Mouse (Mus musculus) macrophage (primary cell): ENCODE measurements around the gene Rsph3b. TPM values are rescaled to one million over a fixed set of nuclear protein-coding genes. Genes with fewer than 3 reads are reported as not detected.
"Not testable (repeated sequence)": the region's sequence is repeated elsewhere in the genome, so short reads cannot be mapped to it uniquely, and the experiment has no call there.

Experiments used
- H3K27ac ChIP-seq: fragments of 350-480 bp; formaldehyde crosslinking; 2 replicates; pipeline ENCODE4 v1.9.0; 2021
- H3K36me3 ChIP-seq: fragments of 350-480 bp; formaldehyde crosslinking; 2 replicates; pipeline ENCODE4 v1.9.0; 2021; ENCODE audit errors: inconsistent target
- H3K4me3 ChIP-seq: fragments of 350-480 bp; formaldehyde crosslinking; 2 replicates; pipeline ENCODE4 v1.9.0; 2021; ENCODE audit errors: inconsistent target
- H3K79me2 ChIP-seq: fragments of 350-480 bp; formaldehyde crosslinking; 2 replicates; pipeline ENCODE4 v1.9.0; 2021; ENCODE audit errors: inconsistent target
- WGBS: methylation state at CpG from one replicate; pipeline ENCODE4 v1.1.7; 2026; ENCODE audit warnings: inconsistent platforms; ENCODE audit not compliant: missing documents; 5-methylcytosine and 5-hydroxymethylcytosine counted together
- polyA plus RNA-seq: library from polyadenylated mRNA; stranded (reverse); fragments of 250-400 nt; gene quantifications from 3 replicates; pipeline ENCODE4 v1.2.4, GENCODE M21; 2018; ENCODE audit warnings: inconsistent platforms

The Rsph3b gene
- polyA plus RNA-seq, 1 experiment from 2014 or later = 20.9 TPM

DNA sequence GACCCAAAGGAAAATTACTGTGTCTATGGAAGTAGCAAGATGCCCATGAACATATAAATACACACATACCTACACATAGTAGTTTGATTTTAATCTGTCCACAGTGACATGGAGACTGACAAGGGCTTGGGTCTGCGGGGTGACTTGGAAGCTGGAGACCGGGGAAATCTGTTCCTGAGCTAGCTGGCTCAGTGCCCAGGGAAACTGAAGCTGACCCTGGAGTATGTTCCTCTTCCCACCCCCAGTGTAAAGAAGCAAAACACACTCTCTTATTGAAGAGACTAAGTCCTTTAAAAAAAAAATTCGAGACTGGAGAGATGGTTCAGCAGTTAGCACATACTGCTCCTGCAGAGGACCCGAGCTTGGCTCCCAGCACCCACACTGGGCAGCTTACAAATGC, 14.5 kb upstream of the Rsph3b start:
- H3K36me3 ChIP-seq, H3K79me2 ChIP-seq, H3K4me3 ChIP-seq, H3K27ac ChIP-seq: not testable (repeated sequence)
- WGBS = 5% methylated on average over 2 of the region's 4 CpGs

- 83% methylated on average over 1 of the region's 6 CpGs for WGBS
- H3K27ac ChIP-seq, H3K79me2 ChIP-seq, H3K4me3 ChIP-seq, H3K36me3 ChIP-seq: not testable (repeated sequence)
These were observed 13.9 kb upstream of the Rsph3b start for GRCm38 (mm10) chr17:6962339-6962738.

DNA sequence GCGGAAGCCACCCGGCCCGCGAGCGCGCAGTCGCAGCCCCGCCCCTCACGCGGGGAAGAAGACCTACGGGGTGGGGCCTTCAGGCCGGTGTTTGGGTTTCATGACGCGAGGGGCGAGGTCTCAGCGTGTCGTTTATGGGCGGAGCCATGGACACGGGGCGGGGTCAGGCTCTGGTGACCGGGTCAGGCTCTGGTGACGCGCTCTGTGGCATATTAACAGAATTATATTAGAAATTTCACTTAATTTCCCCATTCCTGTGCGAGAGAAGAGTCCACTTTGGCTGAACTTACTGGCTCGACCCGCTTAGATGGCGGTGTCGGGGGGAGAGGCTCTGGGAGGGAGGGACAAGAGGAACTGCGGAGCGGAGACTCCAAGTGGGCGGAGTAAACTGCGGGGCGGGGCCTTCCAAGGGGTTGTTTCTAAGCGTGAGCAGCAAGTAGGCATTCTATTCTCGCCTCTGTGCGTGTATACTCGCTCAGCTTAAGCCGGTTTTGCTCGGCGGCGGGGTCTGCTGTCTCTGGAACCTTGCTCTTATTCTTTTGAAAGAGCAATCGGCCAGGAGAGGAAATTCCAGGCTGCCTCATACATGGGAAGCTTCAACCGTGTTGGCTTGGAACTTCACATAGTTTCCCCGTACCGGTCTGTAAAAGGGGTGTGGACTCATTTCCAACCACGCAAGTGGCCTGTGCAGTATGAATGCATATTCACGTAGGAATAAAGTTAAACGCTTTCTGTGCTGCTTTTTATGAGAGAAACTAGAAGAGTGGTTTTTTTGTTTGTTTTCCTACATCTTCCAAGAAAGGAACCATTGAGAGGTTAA, 12.9 kb upstream of the Rsph3b start:
- not testable (repeated sequence) for H3K79me2 ChIP-seq, H3K36me3 ChIP-seq
- 0% methylated on average over 4 of the region's 48 CpGs for WGBS
- H3K4me3 ChIP-seq = peak overlapping the region; percentile 19; the same call in 1 of the 2 replicates
- peak overlapping the region; percentile 33 for H3K27ac ChIP-seq

DNA sequence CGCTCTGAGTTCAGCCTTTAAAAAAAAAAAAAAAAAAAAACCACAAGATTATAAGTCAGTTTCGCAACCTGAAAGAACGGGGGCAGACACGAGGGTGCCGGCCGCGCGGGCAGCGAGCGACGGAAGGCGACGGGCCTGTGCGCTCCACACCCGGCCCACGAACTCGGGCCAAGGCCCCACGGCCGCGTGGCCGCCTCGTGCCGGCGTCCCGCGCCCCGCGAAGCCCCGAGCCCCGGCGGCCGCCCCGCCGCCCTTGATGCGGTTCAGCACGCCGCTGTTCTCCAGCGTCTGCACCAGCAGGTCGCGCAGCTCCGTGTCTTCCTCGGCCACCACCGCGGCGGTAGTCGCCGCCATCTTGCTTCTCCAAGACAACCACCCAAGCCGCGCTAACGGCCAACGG, 12.3 kb upstream of the Rsph3b start, which contains the start of gene Tagap1:
Gene Tagap1 (minus strand): TSS at position 381 of the 400 bp plus-strand sequence.
- Histone ChIP-seq H3K27ac (peak within 1 kb of the TSS; percentile 33), H3K4me3 (peak within 1 kb of the TSS; percentile 30)
- H3K79me2 ChIP-seq, H3K36me3 ChIP-seq: not testable (repeated sequence)
- WGBS = no CpG with 5 or more reads among the region's 51 CpGs

- 0% methylated on average over 4 of the region's 12 CpGs for WGBS
- peak overlapping the region; percentile 30 for H3K4me3 ChIP-seq
These were observed 11.9 kb upstream of the Rsph3b start for GRCm38 (mm10) chr17:6960349-6960748.

DNA sequence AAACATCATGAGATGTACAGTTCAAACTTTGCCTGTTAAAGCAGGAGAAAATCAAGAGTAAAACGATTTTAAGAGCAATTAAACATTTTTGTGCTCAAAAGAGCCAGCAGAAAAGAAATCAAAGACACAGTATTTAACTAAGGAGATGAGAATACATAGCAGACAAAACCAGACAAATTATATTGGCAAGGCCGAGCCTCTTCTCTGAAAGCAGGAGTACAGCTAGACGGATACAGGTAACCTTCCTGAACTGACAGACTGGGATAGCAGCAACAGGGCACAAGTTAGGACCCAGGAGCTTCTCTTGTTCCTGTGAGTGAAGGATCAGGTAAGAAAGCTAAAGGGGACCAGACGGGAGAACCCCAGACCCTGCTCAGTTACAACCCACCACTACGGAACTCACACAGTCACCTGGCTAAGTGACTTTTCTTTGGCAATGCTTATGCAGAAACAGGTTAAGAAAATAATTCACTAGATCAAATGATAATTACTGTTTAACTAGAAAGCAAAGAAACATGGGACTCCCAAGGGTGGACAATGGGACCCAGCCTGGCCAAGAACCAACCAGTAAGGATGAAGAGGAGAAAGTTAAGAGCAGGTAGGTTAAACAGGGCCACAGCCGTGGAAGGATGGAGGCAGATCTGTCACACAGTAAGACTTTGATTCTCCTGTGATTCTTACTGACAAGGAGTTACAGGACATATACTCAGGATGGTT, 11.2 kb upstream of the Rsph3b start:
- H3K4me3 ChIP-seq = peak overlapping the region; percentile 30; the same call in 1 of the 2 replicates
- not testable (repeated sequence) for H3K36me3 ChIP-seq, H3K79me2 ChIP-seq, H3K27ac ChIP-seq
- 53% methylated on average over 3 of the region's 6 CpGs for WGBS

More at GRCm38 (mm10) chr17:6960349-6960748, 11.9 kb upstream of the Rsph3b start:
- not testable (repeated sequence) for H3K27ac ChIP-seq, H3K79me2 ChIP-seq, H3K36me3 ChIP-seq

- not testable (repeated sequence) for H3K79me2 ChIP-seq, H3K36me3 ChIP-seq, H3K27ac ChIP-seq, H3K4me3 ChIP-seq
- no CpG with 5 or more reads among the region's 8 CpGs for WGBS
These were observed 10.4 kb upstream of the Rsph3b start for GRCm38 (mm10) chr17:6958881-6959280.

DNA sequence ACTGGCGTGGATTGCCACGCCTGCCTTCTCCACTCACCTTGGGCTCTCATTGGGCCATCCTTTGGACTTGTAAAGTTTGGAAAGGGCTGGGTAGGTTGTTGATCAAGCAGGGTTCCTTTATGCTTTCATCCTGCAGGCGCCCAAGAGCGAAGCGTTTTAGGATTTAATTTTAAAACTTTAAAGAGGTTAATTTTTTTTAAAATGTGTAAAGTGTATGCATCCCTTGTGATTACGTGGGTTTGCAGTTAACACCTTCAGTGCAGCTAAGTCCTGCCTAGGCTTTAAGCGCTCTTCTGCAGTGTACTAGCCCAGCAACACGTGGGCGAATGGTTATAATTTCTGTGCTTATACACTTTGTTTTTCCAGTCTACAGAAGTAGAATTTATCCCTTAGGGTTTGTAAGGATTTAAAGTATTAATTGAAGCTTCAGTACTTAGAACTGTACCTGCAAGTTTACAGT, 317 bp upstream of the Rsph3b start:
- H3K4me3 ChIP-seq = peak overlapping the region; percentile 21; the same call in 1 of the 2 replicates
- H3K27ac ChIP-seq = peak overlapping the region; percentile 22
- H3K79me2 ChIP-seq, H3K36me3 ChIP-seq: not testable (repeated sequence)
- 0% methylated on average over 7 of the region's 9 CpGs for WGBS

- WGBS = no CpG with 5 or more reads among the region's 8 CpGs
These were observed 872 bp downstream of the Rsph3b start for GRCm38 (mm10) chr17:6947637-6947983.

DNA sequence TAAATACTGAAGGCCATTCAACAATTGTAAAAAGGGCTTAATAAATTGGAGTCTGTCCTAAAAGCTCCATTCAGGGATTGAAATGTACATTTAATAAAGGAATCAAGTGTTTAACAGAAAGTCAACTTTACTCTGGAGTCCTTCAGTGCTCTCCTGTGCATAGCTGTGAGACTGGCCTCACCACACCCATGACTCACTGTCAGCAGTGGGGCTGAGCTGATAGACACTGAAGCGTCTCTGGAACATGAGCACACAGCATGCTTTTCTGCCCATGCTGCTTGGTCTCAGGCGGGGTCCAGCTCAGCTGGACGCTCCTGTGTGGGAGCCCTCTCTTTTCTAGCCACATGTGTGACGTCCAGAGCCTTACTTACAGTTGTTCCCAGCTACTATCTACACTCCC, 5.9 kb downstream of the Rsph3b start:
- not testable (repeated sequence) for H3K79me2 ChIP-seq, H3K4me3 ChIP-seq, H3K36me3 ChIP-seq, H3K27ac ChIP-seq
- WGBS = no CpG with 5 or more reads among the region's 4 CpGs

More at GRCm38 (mm10) chr17:6947637-6947983, 872 bp downstream of the Rsph3b start:
- not testable (repeated sequence) for H3K36me3 ChIP-seq, H3K27ac ChIP-seq, H3K79me2 ChIP-seq
- peak overlapping the region; percentile 40; the same call in 1 of the 2 replicates for H3K4me3 ChIP-seq

DNA sequence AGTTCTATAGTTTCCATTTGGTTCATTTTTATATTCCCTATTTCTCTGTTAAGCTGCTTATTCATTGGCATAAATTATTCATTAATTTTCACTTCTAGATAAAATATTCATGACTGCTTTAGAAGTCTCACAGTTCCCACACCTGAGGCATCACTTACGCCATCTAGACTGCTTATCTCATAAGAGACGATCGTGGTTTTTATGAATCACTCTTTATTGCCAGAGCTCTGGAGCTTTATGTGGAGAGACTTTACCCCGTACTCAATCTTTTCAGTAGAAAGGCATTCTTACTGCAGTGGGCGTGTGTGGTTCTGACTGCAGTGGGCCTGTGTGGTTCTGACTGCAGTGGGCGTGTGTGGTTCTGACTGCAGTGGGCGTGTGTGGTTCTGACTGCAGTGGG, 16.9 kb downstream of the Rsph3b start:
- not testable (repeated sequence) for H3K4me3 ChIP-seq, H3K27ac ChIP-seq, H3K36me3 ChIP-seq, H3K79me2 ChIP-seq
- 96% methylated on average over 4 of the region's 7 CpGs for WGBS

- 94% methylated on average over 4 of the region's 7 CpGs for WGBS
- not testable (repeated sequence) for H3K27ac ChIP-seq, H3K4me3 ChIP-seq, H3K79me2 ChIP-seq, H3K36me3 ChIP-seq
These were observed 28.1 kb downstream of the Rsph3b start for GRCm38 (mm10) chr17:6920351-6920894.

DNA sequence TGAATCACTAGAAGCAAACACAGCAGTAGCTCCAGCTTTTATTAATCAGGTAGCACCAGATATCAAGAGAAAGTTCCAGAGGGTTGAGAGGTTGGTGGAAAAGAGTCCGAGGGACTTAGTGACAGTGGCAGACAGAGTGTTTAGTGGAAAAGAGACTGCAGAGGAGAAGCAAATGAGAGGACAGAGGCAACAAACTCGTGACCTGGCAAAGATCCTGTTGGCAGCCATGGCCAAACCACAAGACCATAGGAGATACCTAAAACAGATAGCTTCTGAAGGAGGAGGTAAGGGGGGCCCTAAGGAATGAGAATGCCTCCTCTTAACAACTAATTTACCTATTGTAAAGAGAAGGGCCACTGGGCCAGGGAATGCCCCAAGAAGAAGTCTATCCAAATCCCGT, 29.1 kb downstream of the Rsph3b start:
- WGBS = 17% methylated on average over 1 of the region's 3 CpGs

DNA sequence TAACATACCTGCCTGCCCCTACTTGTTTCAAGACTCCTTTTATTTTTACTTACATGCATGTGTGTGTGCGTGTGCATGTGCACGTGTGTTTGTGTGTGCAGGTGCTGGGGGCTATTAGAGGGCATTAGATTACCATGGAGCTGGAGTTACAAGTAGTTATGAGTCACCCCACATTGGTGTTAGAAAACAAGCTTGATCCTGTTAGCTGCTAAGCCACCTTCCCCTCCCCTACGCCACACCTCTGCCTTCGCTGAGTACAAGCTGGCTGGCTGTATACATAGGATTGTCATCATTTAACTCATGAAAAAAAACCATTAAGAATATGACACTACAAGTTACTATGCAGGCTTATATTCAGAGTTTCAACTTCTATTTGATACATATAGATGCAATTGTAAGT, 33.2 kb downstream of the Rsph3b start:
- no CpG with 5 or more reads among the region's 4 CpGs for WGBS
- H3K79me2 ChIP-seq = not testable (repeated sequence)

More for the DNA sequence above, 29.1 kb downstream of the Rsph3b start:
- H3K79me2 ChIP-seq, H3K4me3 ChIP-seq, H3K36me3 ChIP-seq, H3K27ac ChIP-seq: not testable (repeated sequence)

DNA sequence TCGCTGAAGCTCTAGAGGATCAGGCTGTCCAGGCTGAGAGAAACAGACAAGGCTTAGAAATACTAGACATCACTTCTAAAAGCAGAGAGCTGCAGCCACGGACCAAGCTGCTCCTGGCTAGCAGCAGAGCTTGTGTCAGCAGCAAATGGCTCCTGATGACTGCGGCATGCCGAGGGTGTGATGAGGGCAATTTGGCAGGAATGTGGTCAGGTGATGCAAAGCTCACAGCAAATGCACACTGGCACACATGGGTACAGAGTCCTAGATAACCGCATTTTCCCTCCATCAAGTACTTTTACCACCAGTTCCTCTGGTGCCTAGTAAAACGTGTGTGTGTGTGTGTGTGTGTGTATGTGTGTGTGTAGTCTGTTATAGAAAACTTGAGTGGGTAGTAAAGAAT, 34.4 kb downstream of the Rsph3b start:
- not testable (repeated sequence) for H3K27ac ChIP-seq, H3K36me3 ChIP-seq, H3K4me3 ChIP-seq, H3K79me2 ChIP-seq
- no CpG with 5 or more reads among the region's 6 CpGs for WGBS

More for the DNA sequence above, 33.2 kb downstream of the Rsph3b start:
- not testable (repeated sequence) for H3K4me3 ChIP-seq, H3K36me3 ChIP-seq, H3K27ac ChIP-seq
